Mouse (Mus musculus): Measurements from ENCODE around the gene Mamstr. TPM values are rescaled to one million over a fixed set of nuclear protein-coding genes. Genes with fewer than 3 reads are reported as not detected.

Gene Mamstr
- polyA plus RNA-seq, 1 experiment from 2014 or later: 3.5 TPM

- no peak within 1 kb of the TSS for H3K9ac ChIP-seq
- H3K9me3 ChIP-seq: no peaks in the 10 kb centered on the region
- H3K4me3 ChIP-seq: no peak within 1 kb of the TSS
- H3K4me2 ChIP-seq (replicated peaks): peak within 1 kb of the TSS; percentile 36
- 7% methylated on average over 31 of the region's 31 CpGs for WGBS
- no peak within 1 kb of the TSS for H3K27ac ChIP-seq
- H3K4me1 ChIP-seq: peaks cover 6% of the 10 kb centered on the region; the same call in 1 of the 2 replicates
- ATAC-seq (ENCODE audit: low FRiP score, low read depth): no peak
- no peaks in the 10 kb centered on the region for H3K36me3 ChIP-seq
- peaks cover 40% of the 10 kb centered on the region for H3K27me3 ChIP-seq (replicated peaks)
These were observed 22.6 kb upstream of the Mamstr start, which contains the start of gene Fut1 for GRCm38 (mm10) chr7:45617042-45617695. Gene Fut1, plus strand, starts transcription at chr7:45617289.

GRCm38 (mm10) chr7:45618316-45618715 lies 21.5 kb upstream of the Mamstr start:
- Histone ChIP-seq H3K9me3 (no peaks in the 10 kb centered on the region), H3K4me3 (no peak overlapping the region), H3K27me3 (replicated peaks) (peaks cover 40% of the 10 kb centered on the region), H3K36me3 (no peaks in the 10 kb centered on the region), H3K4me2 (replicated peaks) (no peak overlapping the region), H3K9ac (no peak overlapping the region), H3K27ac (no peak overlapping the region), H3K4me1 (peaks cover 6% of the 10 kb centered on the region; the same call in 1 of the 2 replicates)
- no peak for ATAC-seq (ENCODE audit: low FRiP score, low read depth)
- WGBS: 87% methylated on average over 5 of the region's 5 CpGs

- H3K27ac ChIP-seq: no peak overlapping the region
- 89% methylated on average over 5 of the region's 5 CpGs for WGBS
- no peak overlapping the region for H3K9ac ChIP-seq
- no peaks in the 10 kb centered on the region for H3K9me3 ChIP-seq
- peaks cover 40% of the 10 kb centered on the region for H3K27me3 ChIP-seq (replicated peaks)
- H3K4me1 ChIP-seq: peaks cover 6% of the 10 kb centered on the region; the same call in 1 of the 2 replicates
- no peaks in the 10 kb centered on the region for H3K36me3 ChIP-seq
- no peak for ATAC-seq (ENCODE audit: low FRiP score, low read depth)
- no peak overlapping the region for H3K4me3 ChIP-seq
- H3K4me2 ChIP-seq (replicated peaks): no peak overlapping the region
These were observed 20.2 kb upstream of the Mamstr start for GRCm38 (mm10) chr7:45619592-45619991.

GRCm38 (mm10) chr7:45621443-45621842 lies 18.3 kb upstream of the Mamstr start, which contains the start of gene Izumo1:
Gene Izumo1, plus strand, starts transcription at chr7:45621811.
- Histone ChIP-seq H3K9ac (no peak within 1 kb of the TSS), H3K9me3 (no peaks in the 10 kb centered on the region), H3K4me3 (no peak within 1 kb of the TSS), H3K27me3 (replicated peaks) (peaks cover 30% of the 10 kb centered on the region), H3K27ac (no peak within 1 kb of the TSS), H3K4me2 (replicated peaks) (no peak within 1 kb of the TSS), H3K4me1 (no peaks in the 10 kb centered on the region), H3K36me3 (no peaks in the 10 kb centered on the region)
- ATAC-seq (ENCODE audit: low FRiP score, low read depth): no peak
- 36% methylated on average over 9 of the region's 9 CpGs for WGBS

- no peaks in the 10 kb centered on the region for H3K36me3 ChIP-seq
- H3K4me3 ChIP-seq: no peak overlapping the region
- H3K9me3 ChIP-seq: no peaks in the 10 kb centered on the region
- WGBS: 91% methylated on average over 11 of the region's 11 CpGs
- no peak overlapping the region for H3K4me2 ChIP-seq (replicated peaks)
- ATAC-seq (ENCODE audit: low FRiP score, low read depth): no peak
- H3K27ac ChIP-seq: no peak overlapping the region
- H3K4me1 ChIP-seq: peaks cover 5% of the 10 kb centered on the region
- H3K9ac ChIP-seq: no peak overlapping the region
- H3K27me3 ChIP-seq (replicated peaks): peaks cover 29% of the 10 kb centered on the region
These were observed 16.3 kb upstream of the Mamstr start for GRCm38 (mm10) chr7:45623507-45623906.

GRCm38 (mm10) chr7:45624718-45625117 lies 15.1 kb upstream of the Mamstr start:
- no peak for ATAC-seq (ENCODE audit: low FRiP score, low read depth)
- H3K36me3 ChIP-seq: no peaks in the 10 kb centered on the region
- 75% methylated on average over 3 of the region's 3 CpGs for WGBS

GRCm38 (mm10) chr7:45625481-45625880 lies 14.3 kb upstream of the Mamstr start:
- no peaks in the 10 kb centered on the region for H3K9me3 ChIP-seq
- H3K36me3 ChIP-seq: no peaks in the 10 kb centered on the region
- H3K4me1 ChIP-seq: peaks cover 5% of the 10 kb centered on the region
- peaks cover 18% of the 10 kb centered on the region for H3K27me3 ChIP-seq (replicated peaks)
- no peak for ATAC-seq (ENCODE audit: low FRiP score, low read depth)
- H3K4me3 ChIP-seq: no peak overlapping the region
- H3K27ac ChIP-seq: no peak overlapping the region
- H3K4me2 ChIP-seq (replicated peaks): no peak overlapping the region
- 87% methylated on average over 8 of the region's 8 CpGs for WGBS
- no peak overlapping the region for H3K9ac ChIP-seq

More at GRCm38 (mm10) chr7:45624718-45625117, 15.1 kb upstream of the Mamstr start:
- no peaks in the 10 kb centered on the region for H3K9me3 ChIP-seq
- H3K9ac ChIP-seq: no peak overlapping the region
- H3K4me1 ChIP-seq: peaks cover 5% of the 10 kb centered on the region
- H3K27ac ChIP-seq: no peak overlapping the region
- H3K27me3 ChIP-seq (replicated peaks): peaks cover 21% of the 10 kb centered on the region
- H3K4me3 ChIP-seq: no peak overlapping the region
- no peak overlapping the region for H3K4me2 ChIP-seq (replicated peaks)

GRCm38 (mm10) chr7:45626571-45627076 lies 13.2 kb upstream of the Mamstr start:
- H3K4me2 ChIP-seq (replicated peaks): no peak overlapping the region
- no peak overlapping the region for H3K27ac ChIP-seq
- no peaks in the 10 kb centered on the region for H3K36me3 ChIP-seq
- H3K4me1 ChIP-seq: peaks cover 5% of the 10 kb centered on the region
- no peak overlapping the region for H3K4me3 ChIP-seq
- H3K9ac ChIP-seq: no peak overlapping the region
- no peak for ATAC-seq (ENCODE audit: low FRiP score, low read depth)
- H3K27me3 ChIP-seq (replicated peaks): peaks cover 18% of the 10 kb centered on the region
- no peaks in the 10 kb centered on the region for H3K9me3 ChIP-seq
- 90% methylated on average over 7 of the region's 7 CpGs for WGBS

GRCm38 (mm10) chr7:45627261-45627660 lies 12.5 kb upstream of the Mamstr start, which contains the start of gene Rasip1:
Gene Rasip1, plus strand, starts transcription at chr7:45627488.
- 84% methylated on average over 9 of the region's 9 CpGs for WGBS
- peak within 1 kb of the TSS; percentile 97 for H3K4me2 ChIP-seq (replicated peaks)
- H3K9ac ChIP-seq: peak within 1 kb of the TSS; percentile 83
- peaks cover 9% of the 10 kb centered on the region for H3K4me1 ChIP-seq
- no peaks in the 10 kb centered on the region for H3K36me3 ChIP-seq
- H3K27ac ChIP-seq: peak within 1 kb of the TSS; percentile 75
- ATAC-seq (ENCODE audit: low FRiP score, low read depth): no peak
- H3K9me3 ChIP-seq: no peaks in the 10 kb centered on the region
- H3K4me3 ChIP-seq: peak within 1 kb of the TSS; percentile 55
- H3K27me3 ChIP-seq (replicated peaks): peaks cover 20% of the 10 kb centered on the region

- H3K9me3 ChIP-seq: no peaks in the 10 kb centered on the region
- H3K27ac ChIP-seq: peak overlapping the region; percentile 75
- peaks cover 15% of the 10 kb centered on the region for H3K4me1 ChIP-seq
- ATAC-seq (ENCODE audit: low FRiP score, low read depth): peak; percentile 77
- no peaks in the 10 kb centered on the region for H3K36me3 ChIP-seq
- H3K4me2 ChIP-seq (replicated peaks): peak overlapping the region; percentile 97
- WGBS: under 1% methylated on average over 105 of the region's 105 CpGs
- H3K27me3 ChIP-seq (replicated peaks): peaks cover 27% of the 10 kb centered on the region
- H3K4me3 ChIP-seq: peak overlapping the region; percentile 55
- H3K9ac ChIP-seq: peak overlapping the region; percentile 83
These were observed 11.1 kb upstream of the Mamstr start for GRCm38 (mm10) chr7:45628364-45629294.

GRCm38 (mm10) chr7:45630064-45630907 lies 9.5 kb upstream of the Mamstr start:
- H3K27me3 ChIP-seq (replicated peaks): peaks cover 27% of the 10 kb centered on the region

More at GRCm38 (mm10) chr7:45630064-45630907, 9.5 kb upstream of the Mamstr start:
- H3K36me3 ChIP-seq: no peaks in the 10 kb centered on the region
- no peak for ATAC-seq (ENCODE audit: low FRiP score, low read depth)
- H3K4me2 ChIP-seq (replicated peaks): 0 out of 2 replicates have a peak overlapping the region, but pooled peaks have one; percentile 20
- H3K9me3 ChIP-seq: no peaks in the 10 kb centered on the region
- no peak overlapping the region for H3K27ac ChIP-seq
- peaks cover 15% of the 10 kb centered on the region for H3K4me1 ChIP-seq
- H3K4me3 ChIP-seq: no peak overlapping the region
- 75% methylated on average over 23 of the region's 23 CpGs for WGBS
- H3K9ac ChIP-seq: no peak overlapping the region
